Mouse (Mus musculus) B cell, adult 67 days (primary cell): ENCODE results near the gene Guca2a. TPM values are rescaled to one million over a fixed set of nuclear protein-coding genes. Genes with fewer than 3 reads are reported as not detected.

Experiments
- total RNA-seq, 2 experiments: library from RNA; stranded (reverse); gene quantifications; 4 replicates each; pipeline ENCODE4 v1.2.4; 2023

Guca2a gene
- total RNA-seq = 1 to 10 TPM; 2.0 to 3.9 TPM

GRCm38 (mm10) chr4:119637176-119637845 is at the start of gene Guca2a:
Gene Guca2a, plus strand, starts transcription at chr4:119637704.

GRCm38 (mm10) chr4:119658731-119659130 is 21.2 kb downstream of the Guca2a start, which contains the start of gene Guca2b:
Gene Guca2b, minus strand, starts transcription at chr4:119658954.

Other genes starting within 250 kb of the Guca2a start
- under 1 TPM in 1 of 2 experiments, not detected in 1; 0.30 TPM for gene Ccdc30, start 222.2 kb upstream of the Guca2a start, total RNA-seq
- gene Ppcs, start 215.3 kb upstream of the Guca2a start, total RNA-seq = 10 to 100 TPM; 12.9 to 16.5 TPM
- not detected for gene Zmynd12, start 214.9 kb upstream of the Guca2a start, total RNA-seq
- gene Rimkla, start 145.1 kb upstream of the Guca2a start, total RNA-seq = not detected
- gene Foxj3, start 100.7 kb upstream of the Guca2a start, total RNA-seq = 10 to 100 TPM; 69.2 to 74.4 TPM
- 10 to 100 TPM in 1 of 2 experiments, 1 to 10 TPM in 1; 7.1 to 10.2 TPM for gene Frg2f1, start 98.2 kb upstream of the Guca2a start, total RNA-seq
- gene Guca2b, start 21.2 kb downstream of the Guca2a start, total RNA-seq = 1 to 10 TPM in 1 of 2 experiments, not detected in 1; 2.5 TPM
- gene Hivep3, start 96.1 kb downstream of the Guca2a start, total RNA-seq = 10 to 100 TPM in 1 of 2 experiments, 1 to 10 TPM in 1; 8.5 to 12.7 TPM